Mouse (Mus musculus): ENCODE measurements at regions not wholly inside any gene's neighbourhood (a gene's known extent, or its start where the extent isn't known, plus 50 kb on each side); places are given as distances from the start of the nearest gene placed in this dataset.
"Not testable (repeated sequence)": the region's sequence is repeated elsewhere in the genome, so short reads cannot be mapped to it uniquely, and the experiment has no call there.

GRCm38 (mm10) chr5:22670296-22670695 is 75.6 kb upstream of the Lhfpl3 start:
- no peak for TF ChIP-seq CTCF (IDR thresholded peaks at IDR 0.05; ENCODE audit: low read depth)
- WGBS, result 67% methylated on average over 1 of the region's 1 CpGs
- H3K4me3 ChIP-seq (ENCODE audit: low read depth, low read length), result no peak overlapping the region
- no peaks in the 10 kb centered on the region for H3K36me3 ChIP-seq (ENCODE audit: control insufficient read depth, insufficient read depth)
- no peaks in the 10 kb centered on the region for H3K27me3 ChIP-seq (replicated peaks; ENCODE audit: control insufficient read depth, insufficient read depth, low read length)
- no peak for ATAC-seq
- no peaks in the 10 kb centered on the region for H3K9me3 ChIP-seq (ENCODE audit: control insufficient read depth)
- H3K4me2 ChIP-seq (replicated peaks; ENCODE audit: low read depth), result no peak overlapping the region
- no peak overlapping the region for H3K9ac ChIP-seq (ENCODE audit: low read depth, low read length)
- no peaks in the 10 kb centered on the region for H3K4me1 ChIP-seq (replicated peaks; ENCODE audit: control insufficient read depth, insufficient read depth, low read length)
- H3K27ac ChIP-seq (ENCODE audit: low read depth, low read length), result no peak overlapping the region

- Histone ChIP-seq H3K27me3 (replicated peaks; ENCODE audit: control insufficient read depth, insufficient read depth, low read length) (no peaks in the 10 kb centered on the region), H3K36me3 (ENCODE audit: control insufficient read depth, insufficient read depth) (no peaks in the 10 kb centered on the region), H3K9ac (ENCODE audit: low read depth, low read length) (no peak overlapping the region), H3K4me2 (replicated peaks; ENCODE audit: low read depth) (no peak overlapping the region), H3K4me1 (replicated peaks; ENCODE audit: control insufficient read depth, insufficient read depth, low read length) (no peaks in the 10 kb centered on the region), H3K9me3 (ENCODE audit: control insufficient read depth) (no peaks in the 10 kb centered on the region), H3K27ac (ENCODE audit: low read depth, low read length) (no peak overlapping the region), H3K4me3 (ENCODE audit: low read depth, low read length) (no peak overlapping the region)
- TF ChIP-seq CTCF (IDR thresholded peaks at IDR 0.05; ENCODE audit: low read depth), result peak; percentile 52
- no peak for ATAC-seq
Observed at GRCm38 (mm10) chr5:22641233-22641632, 91.0 kb upstream of the Orc5 start.

- H3K36me3 ChIP-seq (ENCODE audit: control insufficient read depth, insufficient read depth); H3K4me2 ChIP-seq (replicated peaks; ENCODE audit: low read depth); H3K4me3 ChIP-seq (ENCODE audit: low read depth, low read length); ATAC-seq; H3K9me3 ChIP-seq (ENCODE audit: control insufficient read depth); H3K27me3 ChIP-seq (replicated peaks; ENCODE audit: control insufficient read depth, insufficient read depth, low read length); H3K4me1 ChIP-seq (replicated peaks; ENCODE audit: control insufficient read depth, insufficient read depth, low read length); H3K9ac ChIP-seq (ENCODE audit: low read depth, low read length); H3K27ac ChIP-seq (ENCODE audit: low read depth, low read length): not testable (repeated sequence)
- 68% methylated on average over 2 of the region's 2 CpGs for WGBS
Observed at GRCm38 (mm10) chr5:22616989-22617388, 66.8 kb upstream of the Orc5 start.
